Mouse (Mus musculus) regulatory T cell (primary cell): ENCODE data around the gene Xrcc3.

ENCODE experiments used
- in situ Hi-C: fragments of 300-600 bp; cut with MboI, MseI; formaldehyde crosslinking; loops from one replicate; pipeline ENCODE4 v1.15.1; 2025; ENCODE audit warnings: high pct_unique_total_duplicates

The Xrcc3 gene

DNA sequence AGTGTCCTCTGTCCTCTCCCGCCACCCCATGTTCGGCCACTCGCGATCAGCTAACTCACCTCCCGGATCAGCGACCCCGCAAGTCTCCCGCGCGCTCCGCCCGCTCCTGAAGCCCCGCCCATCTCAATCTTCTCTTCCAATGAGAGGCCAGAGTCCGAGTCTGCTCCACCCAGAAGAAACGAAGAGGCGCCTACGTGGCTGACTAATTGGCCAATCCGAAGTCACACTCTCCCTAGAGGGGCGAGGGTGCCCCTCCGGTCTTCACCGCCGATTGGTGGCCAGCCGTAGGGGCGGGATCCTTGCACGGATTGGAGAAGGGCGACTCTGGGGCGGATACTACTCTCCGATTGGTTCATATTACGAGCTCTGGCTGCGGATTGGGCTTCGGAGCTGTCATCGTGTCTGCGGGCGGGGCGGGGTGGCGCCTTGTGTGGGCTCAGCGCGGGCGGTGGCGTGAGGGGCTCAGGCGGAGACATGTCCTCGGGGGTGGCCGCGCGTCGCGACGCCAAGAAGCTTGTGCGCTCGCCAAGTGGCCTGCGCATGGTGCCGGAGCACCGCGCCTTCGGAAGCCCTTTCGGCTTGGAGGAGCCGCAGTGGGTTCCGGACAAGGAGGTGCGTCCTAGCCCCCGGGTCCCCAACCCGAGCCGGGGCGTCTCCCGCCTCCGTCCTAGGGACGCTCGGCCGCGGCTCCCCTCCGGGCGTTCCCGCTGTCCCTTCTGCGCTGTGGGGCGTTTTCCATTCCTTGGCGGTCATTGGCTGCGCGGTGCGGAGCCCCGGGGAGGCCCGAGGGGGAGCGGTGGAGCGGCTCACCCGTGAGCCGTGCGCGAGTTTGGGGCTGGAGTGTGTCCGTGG is at the start of gene Xrcc3, which contains the start of gene Zfyve21:
Gene Xrcc3, minus strand, starts transcription at position 108 of the 852 bp plus-strand sequence.
Gene Zfyve21, plus strand, starts transcription at position 405 of the 852 bp plus-strand sequence.
- in situ Hi-C loops, result no loop called here

GRCm38 (mm10) chr12:111855448-111855847 is 41.8 kb upstream of the Xrcc3 start:
- in situ Hi-C loops, result no loop called here

DNA sequence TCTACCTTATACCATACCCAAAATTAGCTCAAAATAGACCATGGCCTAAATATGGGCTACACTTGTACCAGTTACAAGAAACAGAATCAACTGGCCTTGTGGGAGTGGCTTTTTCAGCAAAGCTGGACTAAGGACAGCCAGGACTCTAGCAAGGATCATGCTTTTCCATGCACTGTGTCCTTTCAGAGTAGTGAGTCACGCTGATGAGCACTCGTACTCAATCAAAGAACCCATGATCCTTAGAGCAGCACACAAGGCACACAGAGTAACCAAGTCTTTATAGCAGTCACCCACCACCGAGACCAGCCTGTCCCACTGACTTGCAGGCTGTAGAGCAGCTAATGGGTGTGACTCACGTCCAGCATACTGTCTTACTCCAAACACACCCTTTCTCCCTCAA is 39.9 kb upstream of the Xrcc3 start:
- in situ Hi-C loops, result no loop called here

- in situ Hi-C loops, result no loop called here
These were observed 39.4 kb upstream of the Xrcc3 start for GRCm38 (mm10) chr12:111853011-111853436.

DNA sequence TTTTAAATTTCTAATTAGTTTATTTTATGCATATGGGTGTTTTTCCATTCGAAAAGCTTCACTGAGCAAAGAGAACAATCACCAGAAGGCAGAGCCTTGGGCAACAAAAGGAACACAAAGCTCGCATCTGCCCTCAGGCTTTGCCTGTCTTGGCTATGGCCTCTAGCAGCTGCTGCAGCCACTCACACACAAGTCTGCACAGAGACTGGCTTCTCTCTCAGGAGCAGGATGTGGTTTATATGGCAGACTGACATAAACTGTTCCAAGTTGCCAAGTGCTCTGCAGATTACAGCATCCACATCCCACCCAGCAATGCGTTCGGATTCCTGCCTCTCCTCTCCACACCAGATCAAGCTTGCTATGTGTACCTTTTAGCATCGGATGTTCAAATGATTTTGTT is 38.1 kb upstream of the Xrcc3 start:
- in situ Hi-C loops, result no loop called here

DNA sequence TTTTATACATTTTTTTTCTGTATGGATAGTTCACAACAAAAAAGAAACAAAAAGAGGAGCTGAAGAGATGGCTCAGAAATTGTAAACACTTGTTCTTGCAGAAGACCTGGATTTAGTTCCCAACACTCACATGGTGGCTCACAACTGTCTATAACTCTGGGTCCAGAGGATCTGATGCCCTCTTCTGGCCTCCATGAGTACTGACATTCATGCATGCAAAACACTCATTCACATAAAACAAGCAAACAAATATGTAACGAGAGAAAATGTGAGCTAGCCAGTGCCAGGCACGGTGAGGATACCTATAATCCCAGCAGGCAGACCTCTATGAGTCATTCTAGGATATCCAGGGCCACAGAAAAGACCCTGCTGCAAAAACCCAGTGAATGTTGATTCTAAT is 37.6 kb upstream of the Xrcc3 start:
- in situ Hi-C loops, result no loop called here

DNA sequence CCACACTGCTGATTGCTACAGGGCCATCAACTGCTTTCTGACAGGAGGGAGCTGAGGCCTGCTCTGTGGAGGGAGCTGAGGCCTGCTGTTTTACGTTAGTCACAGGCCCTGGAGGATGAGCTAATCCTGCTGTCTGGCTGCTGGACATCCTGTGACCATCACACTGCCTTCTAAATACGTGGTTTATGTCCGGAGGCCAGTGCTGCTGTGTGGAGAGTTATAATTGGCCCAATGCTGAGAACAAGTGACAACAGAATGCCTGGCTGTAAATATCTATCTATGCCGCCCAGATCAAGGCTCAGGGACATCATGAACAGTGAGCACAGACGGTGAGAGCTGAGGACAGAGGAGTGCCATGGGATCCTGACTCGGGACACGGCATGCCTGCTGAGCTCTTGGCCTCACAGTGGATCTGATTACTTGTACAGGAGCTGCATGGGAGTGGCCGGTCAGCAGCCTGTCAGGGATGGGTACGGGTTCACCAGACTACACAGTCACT is 34.7 kb upstream of the Xrcc3 start:
- in situ Hi-C loops, result no loop called here

DNA sequence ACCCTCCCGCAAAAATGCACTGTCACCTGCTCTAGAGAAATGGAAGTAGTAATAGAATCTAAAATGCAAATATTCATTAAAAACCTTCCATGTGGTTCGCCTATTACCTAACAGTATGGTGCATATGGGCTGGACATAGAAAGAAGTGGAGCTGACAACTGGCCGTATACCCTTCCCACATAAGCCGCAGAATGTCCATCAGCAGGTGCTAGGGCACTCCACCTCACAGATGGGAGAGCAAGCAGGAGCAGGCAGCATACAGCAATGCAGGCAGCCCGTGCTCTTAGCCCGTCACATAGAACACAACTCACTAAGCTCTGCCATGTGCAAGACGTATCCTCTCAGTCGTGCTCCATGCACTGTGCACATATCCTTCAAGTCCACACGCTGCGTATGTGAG is 33.1 kb upstream of the Xrcc3 start:
- in situ Hi-C loops, result no loop called here

DNA sequence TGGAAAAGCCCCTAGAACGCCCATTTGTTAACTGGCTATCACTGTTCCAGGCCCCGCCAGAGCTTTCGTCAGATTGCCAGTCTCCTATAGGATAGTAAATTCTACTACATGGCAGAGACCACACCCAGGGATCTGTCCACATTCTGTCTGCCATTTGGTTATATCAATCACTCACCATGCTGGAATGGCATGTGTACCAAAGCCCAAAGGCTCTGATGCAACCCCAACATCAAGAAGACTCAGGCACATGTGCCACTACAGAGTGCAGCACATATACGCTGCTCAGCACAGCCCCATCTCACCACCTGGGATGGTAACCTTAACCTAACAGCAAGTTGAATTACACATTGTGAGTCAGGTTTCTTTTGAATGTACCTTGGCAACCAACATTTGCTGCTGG is 32.3 kb upstream of the Xrcc3 start:
- in situ Hi-C loops, result no loop called here

GRCm38 (mm10) chr12:111843470-111843869 is 29.8 kb upstream of the Xrcc3 start:
- in situ Hi-C loops, result no loop called here

DNA sequence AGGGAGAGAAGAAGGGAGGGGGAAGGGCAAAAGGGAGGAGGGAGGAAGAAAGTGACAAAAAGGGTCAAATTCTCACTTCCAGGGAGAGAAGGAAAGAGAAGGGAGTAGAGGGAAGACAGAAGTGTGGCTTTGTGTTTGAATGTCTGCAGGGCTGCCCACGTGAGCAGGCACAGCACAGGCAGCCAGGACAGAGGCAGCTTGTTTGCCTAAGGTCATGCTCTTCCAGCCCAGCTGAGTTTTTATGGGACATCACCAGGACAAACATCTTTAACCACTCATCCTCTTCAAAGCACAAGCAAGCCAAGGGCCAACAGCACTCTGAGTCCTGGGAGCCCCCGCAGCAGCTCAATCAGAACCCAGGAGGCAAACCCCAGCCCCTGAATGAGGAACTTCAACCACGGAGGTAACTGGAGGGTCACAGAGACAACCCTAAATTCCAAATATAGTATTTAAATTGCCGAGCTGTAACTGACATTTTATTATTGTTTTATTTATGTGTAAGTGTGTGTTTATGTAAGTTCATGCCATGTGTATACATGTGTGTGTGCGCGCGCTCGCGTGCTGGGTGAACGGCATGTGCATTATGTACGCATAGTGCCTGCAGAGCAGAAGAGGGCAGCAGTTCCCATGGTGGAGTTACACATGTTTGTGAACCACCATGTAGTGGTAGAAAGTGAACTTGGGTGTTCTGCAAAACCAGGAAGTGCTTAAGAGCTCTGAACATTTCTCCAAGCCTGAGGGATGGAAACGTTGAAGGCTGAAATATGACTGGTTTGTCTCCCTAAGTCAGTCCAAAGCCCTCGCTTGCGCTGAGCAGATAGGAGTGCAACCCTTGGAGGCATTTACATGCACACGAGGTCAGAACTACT is 29.1 kb upstream of the Xrcc3 start:
- in situ Hi-C loops, result no loop called here

DNA sequence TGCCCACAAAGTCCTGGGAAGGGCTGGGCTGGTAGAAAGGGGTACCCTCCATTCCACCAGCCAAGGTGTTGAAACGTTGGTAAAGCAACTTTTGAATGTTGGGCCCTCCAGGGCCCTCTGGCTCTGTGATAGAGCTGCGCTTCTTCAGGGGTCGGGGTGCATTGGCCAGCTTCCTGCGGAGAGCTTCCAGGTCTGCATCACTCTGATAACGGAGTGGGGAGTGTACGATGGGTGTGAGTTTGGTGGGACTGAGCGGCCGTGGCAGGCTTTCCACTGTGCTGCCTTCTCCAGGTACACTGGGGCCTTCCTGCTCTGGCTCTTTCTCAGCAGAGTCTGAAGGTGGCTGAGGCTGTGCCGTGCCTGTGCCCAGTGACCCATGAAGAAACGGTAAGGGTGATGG is 19.8 kb upstream of the Xrcc3 start:
- in situ Hi-C loops, result no loop called here

DNA sequence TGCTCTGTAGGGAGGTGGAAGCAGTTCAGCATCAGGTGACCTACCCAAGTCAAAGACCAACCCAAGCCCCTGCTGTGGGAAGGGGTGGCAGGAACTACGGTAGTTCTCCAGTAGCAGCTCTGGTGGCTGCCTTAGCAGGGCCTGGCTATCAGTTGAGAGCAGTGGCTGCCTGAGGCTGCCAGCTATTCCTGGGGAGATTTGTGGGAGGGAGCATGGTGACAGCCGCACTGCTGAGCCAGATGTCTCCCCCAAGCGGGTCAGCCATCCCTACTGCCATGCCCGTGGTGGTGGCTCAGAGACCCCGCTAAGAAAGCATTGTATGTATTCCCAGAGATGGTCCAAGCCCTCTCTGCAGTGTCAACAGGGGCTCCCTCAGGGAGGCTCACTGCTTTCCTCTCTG is 19.0 kb upstream of the Xrcc3 start:
- in situ Hi-C loops, result no loop called here

- in situ Hi-C loops, result no loop called here
These were observed 16.7 kb upstream of the Xrcc3 start for GRCm38 (mm10) chr12:111830375-111830774.

GRCm38 (mm10) chr12:111829954-111830353 is 16.3 kb upstream of the Xrcc3 start:
- in situ Hi-C loops, result no loop called here

GRCm38 (mm10) chr12:111829447-111829846 is 15.8 kb upstream of the Xrcc3 start:
- in situ Hi-C loops, result no loop called here

DNA sequence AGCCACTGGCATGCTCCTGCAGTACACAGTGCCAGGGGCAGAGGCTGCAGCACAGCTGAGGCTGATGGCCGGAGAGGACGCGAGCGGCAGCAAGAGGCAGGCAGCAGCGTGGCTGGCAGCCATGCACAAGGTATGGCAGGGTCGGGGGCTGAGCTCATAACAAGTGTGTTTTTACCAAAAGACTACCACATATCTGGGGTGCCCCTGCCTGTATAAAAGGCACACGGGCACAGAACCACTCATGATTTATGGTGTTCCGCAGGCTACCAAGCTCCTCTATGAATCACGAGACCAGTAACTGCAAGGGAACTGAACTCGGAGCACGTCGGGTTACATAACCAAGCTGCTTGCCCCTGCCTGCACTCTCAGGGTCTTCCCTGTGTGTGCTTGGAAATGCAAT is 13.9 kb upstream of the Xrcc3 start:
- in situ Hi-C loops, result no loop called here

DNA sequence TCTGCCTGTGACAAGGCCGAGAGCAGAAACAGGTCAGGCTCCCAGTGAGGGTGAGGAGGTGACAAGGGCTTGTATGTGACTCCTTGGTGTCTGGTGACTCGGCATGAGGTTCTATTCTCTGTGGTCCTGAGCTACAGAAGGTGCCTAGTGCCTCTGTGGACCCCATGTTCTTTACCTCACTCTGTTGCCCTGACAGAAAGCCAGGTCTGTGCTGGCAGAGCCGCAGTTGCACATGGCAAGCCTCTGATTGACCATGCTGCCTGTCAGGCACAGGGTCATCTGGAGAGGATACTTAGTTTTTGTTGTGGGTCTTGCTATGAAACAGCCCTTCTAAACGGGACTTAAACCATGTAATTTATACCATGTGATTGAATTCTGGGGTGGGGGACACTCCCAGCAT is 8.3 kb upstream of the Xrcc3 start:
- in situ Hi-C loops, result no loop called here

- in situ Hi-C loops, result no loop called here
These were observed 7.0 kb upstream of the Xrcc3 start for GRCm38 (mm10) chr12:111820708-111821107.

GRCm38 (mm10) chr12:111819936-111820335 is 6.3 kb upstream of the Xrcc3 start:
- in situ Hi-C loops, result no loop called here

GRCm38 (mm10) chr12:111817991-111818390 is 4.3 kb upstream of the Xrcc3 start:
- in situ Hi-C loops, result no loop called here

GRCm38 (mm10) chr12:111816967-111817366 is 3.3 kb upstream of the Xrcc3 start:
- in situ Hi-C loops, result no loop called here
